Mouse (Mus musculus) macrophage (primary cell): ENCODE data around the gene Tlr12. TPM values are rescaled to one million over a fixed set of nuclear protein-coding genes. Genes with fewer than 3 reads are reported as not detected.

ENCODE experiments used
- H3K27ac ChIP-seq: fragments of 350-480 bp; formaldehyde crosslinking; 2 replicates; pipeline ENCODE4 v1.9.0; 2021
- H3K36me3 ChIP-seq: fragments of 350-480 bp; formaldehyde crosslinking; 2 replicates; pipeline ENCODE4 v1.9.0; 2021; ENCODE audit errors: inconsistent target
- H3K4me3 ChIP-seq: fragments of 350-480 bp; formaldehyde crosslinking; 2 replicates; pipeline ENCODE4 v1.9.0; 2021; ENCODE audit errors: inconsistent target
- H3K79me2 ChIP-seq: fragments of 350-480 bp; formaldehyde crosslinking; 2 replicates; pipeline ENCODE4 v1.9.0; 2021; ENCODE audit errors: inconsistent target
- WGBS: methylation state at CpG from one replicate; pipeline ENCODE4 v1.1.7; 2026; ENCODE audit warnings: inconsistent platforms; ENCODE audit not compliant: missing documents; 5-methylcytosine and 5-hydroxymethylcytosine counted together
- polyA plus RNA-seq: library from polyadenylated mRNA; stranded (reverse); fragments of 250-400 nt; gene quantifications from 3 replicates; pipeline ENCODE4 v1.2.4, GENCODE M21; 2018; ENCODE audit warnings: inconsistent platforms

Tlr12 gene
- polyA plus RNA-seq, 1 experiment from 2014 or later = 0.06 TPM

- Histone ChIP-seq H3K36me3 (no peaks in the 10 kb centered on the region), H3K4me3 (peak overlapping the region; percentile 62), H3K27ac (no peak overlapping the region), H3K79me2 (no peaks in the 10 kb centered on the region)
- WGBS = 19% methylated on average over 24 of the region's 27 CpGs
Measured at GRCm38 (mm10) chr4:128609276-128609924, 9.0 kb downstream of the Tlr12 start.

- H3K79me2 ChIP-seq = no peaks in the 10 kb centered on the region
- no peak overlapping the region for H3K4me3 ChIP-seq
- H3K36me3 ChIP-seq = peaks cover 14% of the 10 kb centered on the region; the same call in 1 of the 2 replicates
- no peak overlapping the region for H3K27ac ChIP-seq
- WGBS = 92% methylated on average over 11 of the region's 11 CpGs
Measured at GRCm38 (mm10) chr4:128607661-128608060, 10.8 kb downstream of the Tlr12 start.

GRCm38 (mm10) chr4:128606586-128606985, 11.8 kb downstream of the Tlr12 start:
- H3K36me3 ChIP-seq = peaks cover 14% of the 10 kb centered on the region; the same call in 1 of the 2 replicates
- H3K79me2 ChIP-seq = no peaks in the 10 kb centered on the region
- H3K4me3 ChIP-seq = no peak overlapping the region
- 96% methylated on average over 7 of the region's 7 CpGs for WGBS
- H3K27ac ChIP-seq = no peak overlapping the region

GRCm38 (mm10) chr4:128597801-128598560, 20.4 kb downstream of the Tlr12 start:
- Histone ChIP-seq H3K27ac (no peak overlapping the region), H3K79me2 (no peaks in the 10 kb centered on the region), H3K4me3 (no peak overlapping the region), H3K36me3 (no peaks in the 10 kb centered on the region; the same call in 1 of the 2 replicates)
- WGBS = 89% methylated on average over 12 of the region's 12 CpGs

- H3K27ac ChIP-seq = no peak overlapping the region
- 66% methylated on average over 4 of the region's 5 CpGs for WGBS
Measured at GRCm38 (mm10) chr4:128594062-128594461, 24.4 kb downstream of the Tlr12 start.

GRCm38 (mm10) chr4:128593286-128593685, 25.1 kb downstream of the Tlr12 start:
- WGBS = 100% methylated on average over 4 of the region's 4 CpGs

More at GRCm38 (mm10) chr4:128594062-128594461, 24.4 kb downstream of the Tlr12 start:
- H3K4me3 ChIP-seq = no peak overlapping the region
- peaks cover 13% of the 10 kb centered on the region; the same call in 1 of the 2 replicates for H3K36me3 ChIP-seq
- no peaks in the 10 kb centered on the region for H3K79me2 ChIP-seq

GRCm38 (mm10) chr4:128579182-128579581, 39.2 kb downstream of the Tlr12 start:
- H3K27ac ChIP-seq = no peak overlapping the region
- WGBS = 65% methylated on average over 4 of the region's 4 CpGs
- no peaks in the 10 kb centered on the region for H3K79me2 ChIP-seq
- no peak overlapping the region for H3K4me3 ChIP-seq
- H3K36me3 ChIP-seq = no peaks in the 10 kb centered on the region

More at GRCm38 (mm10) chr4:128593286-128593685, 25.1 kb downstream of the Tlr12 start:
- Histone ChIP-seq H3K36me3 (peaks cover 20% of the 10 kb centered on the region; the same call in 1 of the 2 replicates), H3K27ac (no peak overlapping the region), H3K4me3 (no peak overlapping the region), H3K79me2 (no peaks in the 10 kb centered on the region)

GRCm38 (mm10) chr4:128575811-128576210, 42.6 kb downstream of the Tlr12 start:
- H3K79me2 ChIP-seq = no peaks in the 10 kb centered on the region
- H3K4me3 ChIP-seq = no peak overlapping the region
- 79% methylated on average over 4 of the region's 4 CpGs for WGBS
- H3K27ac ChIP-seq = no peak overlapping the region
- no peaks in the 10 kb centered on the region for H3K36me3 ChIP-seq

Other genes with a start within 250 kb of the Tlr12 start
- gene Zscan20, start 8.5 kb downstream of the Tlr12 start, polyA plus RNA-seq = 1.6 to 1.9 TPM (median 1.8 TPM) in 3 replicates
- gene Phc2, start 36.1 kb upstream of the Tlr12 start, polyA plus RNA-seq = 56.6 to 66.8 TPM (median 59.8 TPM) in 3 replicates
- not detected in 3 replicates for gene A3galt2, start 136.7 kb upstream of the Tlr12 start, polyA plus RNA-seq
- gene Zfp362, start 187.4 kb upstream of the Tlr12 start, polyA plus RNA-seq = 19.1 to 32.8 TPM (median 21.2 TPM) in 3 replicates